Mouse (Mus musculus) CH12.LX (cell line): ENCODE measurements around the gene Tubb2b. TPM values are rescaled to one million over a fixed set of nuclear protein-coding genes. Genes with fewer than 3 reads are reported as not detected.

Experiments used
- DNase-seq: peaks from one replicate; pipeline ENCODE4 v3.0.0-alpha.2; 2013; ENCODE audit errors: extremely low read depth
- H3K27ac ChIP-seq: 2 replicates; pipeline ENCODE4 v1.5.1; 2012; ENCODE audit warnings: low read depth, mild to moderate bottlenecking, control low read depth, moderate library complexity; ENCODE audit not compliant: insufficient read depth
- H3K27me3 ChIP-seq: replicated peaks from 2 replicates; pipeline ENCODE3; 2012; ENCODE audit warnings: inconsistent platforms
- H3K36me3 ChIP-seq, 2 experiments: replicated peaks in 1 of 2; 2 replicates each; pipeline versions ENCODE3 to v1.6.1; 2012; ENCODE audit warnings: inconsistent platforms in 1 of 2, low read length in 1 of 2, mild to moderate bottlenecking in 1 of 2, mixed read lengths in 1 of 2, moderate library complexity in 1 of 2; ENCODE audit not compliant: control insufficient read depth in 1 of 2, insufficient read depth in 1 of 2
- H3K4me1 ChIP-seq, 2 experiments: 2 replicates each; pipeline ENCODE4 v1.6.1; 2012; ENCODE audit warnings: inconsistent platforms in 1 of 2, moderate library complexity in 1 of 2; ENCODE audit not compliant: insufficient read depth in 2 of 2, control insufficient read depth in 1 of 2
- H3K4me2 ChIP-seq: 2 replicates; pipeline ENCODE4 v1.6.1; 2012; ENCODE audit warnings: low read depth, mild to moderate bottlenecking, control low read depth; ENCODE audit not compliant: poor library complexity, insufficient read depth, severe bottlenecking
- H3K4me3 ChIP-seq, 3 experiments: fragments of 150-350 bp in 1 of 3; sonication (generic) in 1 of 3; replicated peaks in 1 of 3; 2 replicates each; pipeline versions ENCODE3 to v1.5.1; 2011 to 2012; ENCODE audit warnings: low read depth in 2 of 3, low read length in 2 of 3, mild to moderate bottlenecking in 2 of 3, moderate library complexity in 2 of 3, control low read depth in 1 of 3, improper control_type of control experiment in 1 of 3, inconsistent platforms in 1 of 3, mixed read lengths in 1 of 3; ENCODE audit not compliant: poor library complexity in 1 of 3
- H3K79me2 ChIP-seq: replicated peaks from 2 replicates; pipeline ENCODE4 v1.6.1; 2012; ENCODE audit warnings: mild to moderate bottlenecking, moderate library complexity; ENCODE audit not compliant: control insufficient read depth, poor library complexity, insufficient read depth, severe bottlenecking; ENCODE audit errors: extremely low read depth
- H3K9ac ChIP-seq: 2 replicates; pipeline ENCODE4 v1.6.1; 2012; ENCODE audit warnings: low read depth, mild to moderate bottlenecking, control low read depth, moderate library complexity; ENCODE audit not compliant: insufficient read depth
- H3K9me3 ChIP-seq: replicated peaks from 2 replicates; pipeline ENCODE3; 2012; ENCODE audit warnings: low read length, inconsistent platforms, mixed read lengths
- BHLHE40 ChIP-seq: IDR thresholded peaks from 2 replicates; pipeline ENCODE4 v1.6.1; 2011; ENCODE audit warnings: mild to moderate bottlenecking, low read depth, low read length, improper control_type of control experiment
- CHD1 ChIP-seq: IDR thresholded peaks from 2 replicates; pipeline ENCODE4 v1.6.1; 2012; ENCODE audit warnings: low read depth, low read length, improper control_type of control experiment, inconsistent platforms
- CTCF ChIP-seq, 2 experiments: IDR thresholded peaks in 1 of 2; conservative IDR thresholded peaks in 1 of 2; 2 replicates each; pipeline ENCODE4 v1.5.1; 2011 to 2012; ENCODE audit warnings: low read depth in 2 of 2, low read length in 2 of 2, improper control_type of control experiment in 1 of 2, inconsistent platforms in 1 of 2, mild to moderate bottlenecking in 1 of 2, moderate library complexity in 1 of 2
- E2F4 ChIP-seq: IDR thresholded peaks from 2 replicates; pipeline ENCODE4 v1.6.1; 2011; ENCODE audit warnings: low read depth, low read length, improper control_type of control experiment; ENCODE audit not compliant: insufficient replicate concordance
- ELF1 ChIP-seq: IDR thresholded peaks from 2 replicates; pipeline ENCODE4 v1.6.1; 2014; ENCODE audit warnings: low read depth, mild to moderate bottlenecking, inconsistent platforms, low read length, improper control_type of control experiment
- EP300 ChIP-seq: IDR thresholded peaks from 2 replicates; pipeline ENCODE4 v1.6.1; 2011; ENCODE audit warnings: low read length, improper control_type of control experiment
- ETS1 ChIP-seq: conservative IDR thresholded peaks from 2 replicates; pipeline ENCODE4 v1.6.1; 2012; ENCODE audit warnings: low read depth, mild to moderate bottlenecking, inconsistent platforms, low read length, improper control_type of control experiment, moderate library complexity
- GABPA ChIP-seq: IDR thresholded peaks from 2 replicates; pipeline ENCODE4 v1.6.1; 2012; ENCODE audit warnings: low read depth, low read length, improper control_type of control experiment, inconsistent platforms; ENCODE audit not compliant: insufficient replicate concordance
- IRF4 ChIP-seq: IDR thresholded peaks from 2 replicates; pipeline ENCODE4 v1.6.1; 2014; ENCODE audit warnings: low read depth, mild to moderate bottlenecking, inconsistent platforms, low read length, improper control_type of control experiment
- JUN ChIP-seq: IDR thresholded peaks from 2 replicates; pipeline ENCODE4 v1.6.1; 2011; ENCODE audit warnings: low read depth, mild to moderate bottlenecking, low read length, improper control_type of control experiment, moderate library complexity; ENCODE audit not compliant: insufficient read depth
- JUND ChIP-seq: conservative IDR thresholded peaks from 2 replicates; pipeline ENCODE4 v1.6.1; 2011; ENCODE audit warnings: low read depth, low read length, improper control_type of control experiment
- KAT2A ChIP-seq: IDR thresholded peaks from 2 replicates; pipeline ENCODE4 v1.6.1; 2012; ENCODE audit warnings: low read length, improper control_type of control experiment, inconsistent platforms; ENCODE audit not compliant: insufficient replicate concordance
- MAX ChIP-seq: IDR thresholded peaks from 2 replicates; pipeline ENCODE4 v1.6.1; 2011; ENCODE audit warnings: low read length, improper control_type of control experiment
- MAZ ChIP-seq: IDR thresholded peaks from 2 replicates; pipeline ENCODE4 v1.6.1; 2012; ENCODE audit warnings: low read depth, mild to moderate bottlenecking, inconsistent platforms, low read length, improper control_type of control experiment, moderate library complexity
- MEF2A ChIP-seq: IDR thresholded peaks from 2 replicates; pipeline ENCODE4 v1.6.1; 2014; ENCODE audit warnings: low read depth, mild to moderate bottlenecking, inconsistent platforms, low read length, improper control_type of control experiment, borderline replicate concordance
- MXI1 ChIP-seq: IDR thresholded peaks from 2 replicates; pipeline ENCODE4 v1.6.1; 2011; ENCODE audit warnings: mild to moderate bottlenecking, low read depth, low read length, improper control_type of control experiment
- NELFE ChIP-seq: IDR thresholded peaks from 2 replicates; pipeline ENCODE4 v1.6.1; 2011; ENCODE audit warnings: low read depth, low read length, improper control_type of control experiment
- NRF1 ChIP-seq: IDR thresholded peaks from 2 replicates; pipeline ENCODE4 v1.6.1; 2014; ENCODE audit warnings: low read depth, mild to moderate bottlenecking, inconsistent platforms, low read length, improper control_type of control experiment, moderate library complexity
- POLR2AphosphoS2 ChIP-seq: IDR thresholded peaks from 2 replicates; pipeline ENCODE4 v1.6.1; 2011; ENCODE audit warnings: low read depth, low read length, improper control_type of control experiment
- RAD21 ChIP-seq: IDR thresholded peaks from 2 replicates; pipeline ENCODE4 v1.6.1; 2011; ENCODE audit warnings: low read depth, mild to moderate bottlenecking, low read length, improper control_type of control experiment, moderate library complexity
- RCOR1 ChIP-seq: conservative IDR thresholded peaks from 2 replicates; pipeline ENCODE4 v1.6.1; 2012; ENCODE audit warnings: low read depth, mild to moderate bottlenecking, inconsistent platforms, low read length, improper control_type of control experiment
- SMC3 ChIP-seq: IDR thresholded peaks from 2 replicates; pipeline ENCODE4 v1.6.1; 2011; ENCODE audit warnings: low read depth, low read length, improper control_type of control experiment
- TBP ChIP-seq: conservative IDR thresholded peaks from 2 replicates; pipeline ENCODE4 v1.6.1; 2011; ENCODE audit warnings: low read depth, low read length, improper control_type of control experiment
- TCF12 ChIP-seq: IDR thresholded peaks from 2 replicates; pipeline ENCODE4 v1.6.1; 2014; ENCODE audit warnings: low read depth, mild to moderate bottlenecking, inconsistent platforms, low read length, improper control_type of control experiment
- UBTF ChIP-seq: IDR thresholded peaks from 2 replicates; pipeline ENCODE4 v1.6.1; 2012; ENCODE audit warnings: low read depth, mild to moderate bottlenecking, inconsistent platforms, low read length, improper control_type of control experiment, moderate library complexity
- USF1 ChIP-seq: IDR thresholded peaks from 2 replicates; pipeline ENCODE4 v1.6.1; 2014; ENCODE audit warnings: low read depth, mild to moderate bottlenecking, inconsistent platforms, low read length, improper control_type of control experiment
- USF2 ChIP-seq: conservative IDR thresholded peaks from 2 replicates; pipeline ENCODE4 v1.6.1; 2011; ENCODE audit warnings: low read depth, low read length, improper control_type of control experiment
- ZC3H11A ChIP-seq: IDR thresholded peaks from 2 replicates; pipeline ENCODE4 v1.6.1; 2012; ENCODE audit warnings: low read depth, mild to moderate bottlenecking, inconsistent platforms, low read length, improper control_type of control experiment
- ZKSCAN1 ChIP-seq: IDR thresholded peaks from 2 replicates; pipeline ENCODE4 v1.6.1; 2012; ENCODE audit warnings: low read depth, inconsistent platforms, low read length, improper control_type of control experiment, borderline replicate concordance
- ZMIZ1 ChIP-seq: IDR thresholded peaks from 2 replicates; pipeline ENCODE4 v1.6.1; 2012; ENCODE audit warnings: low read depth, mild to moderate bottlenecking, inconsistent platforms, low read length, improper control_type of control experiment
- ZNF384 ChIP-seq: IDR thresholded peaks from 2 replicates; pipeline ENCODE4 v1.6.1; 2012; ENCODE audit warnings: low read depth, low read length, improper control_type of control experiment, inconsistent platforms
- dilution Hi-C: fragments of 300-500 bp; cut with MboI; formaldehyde crosslinking; loops from 2 replicates; pipeline ENCODE4 v1.14.3; 2020; ENCODE audit warnings: low sequenced_read_pairs; ENCODE audit not compliant: extremely low pct_unique_long_range_greater_than_20kb, extremely low pct_ligation_motif_present
- in situ Hi-C: fragments of 300-500 bp; cut with MboI; formaldehyde crosslinking; loops from 3 replicates; pipeline ENCODE4 v1.14.3; 2019; ENCODE audit warnings: low sequenced_read_pairs, low pct_ligation_motif_present, low pct_unique_long_range_greater_than_20kb, mixed read lengths
- polyA plus RNA-seq: library from polyadenylated mRNA; unstranded; fragments of >175 nt; gene quantifications from 2 replicates; pipeline ENCODE4 v1.2.1, GENCODE M21; 2012; ENCODE audit warnings: low read depth; ENCODE audit not compliant: insufficient read length
- total RNA-seq, 2 experiments: library from RNA; depleted of rRNA; stranded (reverse); fragments of 300-350 nt in 1 of 2; fragments of >200 nt in 1 of 2; gene quantifications; 2 replicates each; pipeline ENCODE4 v1.2.3; 2012 to 2014

The Tubb2b gene
- total and polyA plus RNA-seq, 3 experiments, result 33.6 to 49.8 (median 38.4) TPM

GRCm38 (mm10) chr13:34119406-34119805 is 10.9 kb downstream of the Tubb2b start:
- H3K79me2 ChIP-seq, result no peaks in the 10 kb centered on the region
- TF ChIP-seq NELFE (no peak), TBP (no peak), ZKSCAN1 (no peak), POLR2AphosphoS2 (no peak), ZNF384 (no peak), ZMIZ1 (no peak), KAT2A (no peak), TCF12 (no peak), ZC3H11A (no peak), JUN (no peak), IRF4 (no peak), USF1 (no peak), MEF2A (no peak), CTCF (conservative IDR thresholded peaks at IDR 0.05 in 1 of 2, IDR thresholded peaks at IDR 0.05 in 1 of 2; ENCODE audit: low read depth in 2 of 2, low read length in 2 of 2) (no peak), ELF1 (no peak), RAD21 (no peak), JUND (no peak), SMC3 (no peak)
- no peak overlapping the region for H3K27ac ChIP-seq
- dilution Hi-C loops, result no loop called here
- H3K9me3 ChIP-seq, result no peaks in the 10 kb centered on the region
- H3K4me3 ChIP-seq, result no peak overlapping the region
- in situ Hi-C loops, result no loop called here
- no peaks in the 10 kb centered on the region for H3K27me3 ChIP-seq
- H3K4me2 ChIP-seq, result no peak overlapping the region
- H3K9ac ChIP-seq, result no peak overlapping the region
- peaks cover 7 to 30% of the 10 kb centered on the region in 2 experiments; a peak in 3 of 4 replicates for H3K4me1 ChIP-seq
- DNase-seq, result no peak
- H3K36me3 ChIP-seq, result peaks cover 0 to 7% of the 10 kb centered on the region in 2 experiments

GRCm38 (mm10) chr13:34118816-34119215 is 11.4 kb downstream of the Tubb2b start:
- dilution Hi-C loops (no loop called here), in situ Hi-C loops (no loop called here)
- Histone ChIP-seq H3K27ac (no peak overlapping the region), H3K9ac (no peak overlapping the region), H3K79me2 (no peaks in the 10 kb centered on the region), H3K4me1 (peaks cover 7 to 36% of the 10 kb centered on the region in 2 experiments; a peak in 3 of 4 replicates), H3K4me3 (no peak overlapping the region), H3K4me2 (peak overlapping the region; percentile 26; the same call in 1 of the 2 replicates), H3K27me3 (no peaks in the 10 kb centered on the region), H3K36me3 (peaks cover 0 to 2% of the 10 kb centered on the region in 2 experiments), H3K9me3 (no peaks in the 10 kb centered on the region)
- peak; percentile 60 for DNase-seq
- TF ChIP-seq ZMIZ1, result no peak
- 0 out of 2 replicates have a peak, but pooled peaks have one; percentile 21 for TF ChIP-seq ETS1
- no peak for TF ChIP-seq MAZ
- no peak for TF ChIP-seq TCF12
- no peak for TF ChIP-seq RAD21
- TF ChIP-seq ELF1, result no peak
- no peak for TF ChIP-seq ZC3H11A
- no peak for TF ChIP-seq ZKSCAN1
- peak; percentile 44 for TF ChIP-seq USF2
- TF ChIP-seq MXI1, result no peak
- no peak for TF ChIP-seq CTCF (conservative IDR thresholded peaks at IDR 0.05 in 1 of 2, IDR thresholded peaks at IDR 0.05 in 1 of 2; ENCODE audit: low read depth in 2 of 2, low read length in 2 of 2)
- TF ChIP-seq KAT2A, result no peak
- peak; percentile 62 for TF ChIP-seq USF1
- no peak for TF ChIP-seq CHD1
- TF ChIP-seq NELFE, result no peak
- TF ChIP-seq GABPA, result no peak
- TF ChIP-seq NRF1, result no peak
- TF ChIP-seq JUND, result no peak
- TF ChIP-seq E2F4, result no peak
- TF ChIP-seq MAX, result no peak
- 0 out of 2 replicates have a peak, but pooled peaks have one; percentile 28 for TF ChIP-seq EP300
- TF ChIP-seq BHLHE40, result peak; percentile 55; the same call in 1 of the 2 replicates
- no peak for TF ChIP-seq SMC3
- no peak for TF ChIP-seq POLR2AphosphoS2
- no peak for TF ChIP-seq RCOR1
- TF ChIP-seq UBTF, result no peak
